Mouse (Mus musculus) brain, embryonic 14.5 days (tissue): Measurements from ENCODE around the gene Ensa.

ENCODE experiments used
- CTCF ChIP-seq: fragments of 200-500 bp; IDR thresholded peaks from 2 replicates; pipeline ENCODE4 v1.5.1; 2012; ENCODE audit warnings: inconsistent platforms, mild to moderate bottlenecking, moderate library complexity, borderline replicate concordance; ENCODE audit not compliant: insufficient read depth, insufficient read length; ENCODE audit errors: extremely low read depth
- POLR2A ChIP-seq: fragments of 200-500 bp; IDR thresholded peaks from 2 replicates; pipeline ENCODE4 v1.6.1; 2012; ENCODE audit warnings: mild to moderate bottlenecking, inconsistent platforms, borderline replicate concordance; ENCODE audit not compliant: poor library complexity, insufficient read depth, insufficient read length, severe bottlenecking; ENCODE audit errors: extremely low read depth

DNA sequence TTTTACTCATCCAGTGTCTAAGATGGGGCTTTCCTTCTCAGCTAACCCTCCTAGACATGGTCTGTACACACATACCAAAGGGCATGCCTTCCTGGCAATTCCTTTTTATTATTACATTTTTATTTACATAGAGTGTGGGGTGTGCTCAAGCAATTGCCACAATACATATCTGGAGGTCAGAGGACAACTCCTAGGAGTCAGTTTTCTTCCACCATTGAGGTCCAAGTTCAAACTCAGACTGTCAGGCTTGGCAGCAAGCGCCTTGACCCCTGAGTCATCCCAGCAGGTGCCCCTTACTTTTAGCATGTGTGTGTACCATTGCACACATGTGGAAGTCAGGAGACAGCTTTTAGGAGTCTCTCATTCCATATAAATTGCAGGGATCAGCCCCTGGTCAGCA lies 10.8 kb upstream of the Ensa start:
- TF ChIP-seq POLR2A (no peak), CTCF (no peak)
